Mouse (Mus musculus): ENCODE measurements around the gene Gm38392.
A peak's percentile ranks its signal among the peaks of the same experiment; 100 is the strongest.
"Not testable (repeated sequence)": the region's sequence is repeated elsewhere in the genome, so short reads cannot be mapped to it uniquely, and the experiment has no call there.

Gene Gm38392

GRCm38 (mm10) chr3:88287110-88287509 lies at the start of gene Gm38392:
Gene Gm38392, minus strand, starts transcription at chr3:88287210.
- DNase-seq = no peak

GRCm38 (mm10) chr3:88336058-88337013 lies 49.3 kb upstream of the Gm38392 start, which contains the start of the genes Tmem79 and Smg5:
Gene Tmem79, minus strand, starts transcription at chr3:88336148.
Gene Smg5, plus strand, starts transcription at chr3:88336260.
- DNase-seq = peak; percentile 97

- DNase-seq = no peak
These were observed 48.5 kb upstream of the Gm38392 start for GRCm38 (mm10) chr3:88335436-88336053.

- no peak for DNase-seq
These were observed 48.0 kb upstream of the Gm38392 start for GRCm38 (mm10) chr3:88334902-88335435.

GRCm38 (mm10) chr3:88334029-88334658 lies 47.1 kb upstream of the Gm38392 start:
- DNase-seq = no peak

GRCm38 (mm10) chr3:88331282-88331681 lies 44.3 kb upstream of the Gm38392 start:
- DNase-seq = peak; percentile 41

GRCm38 (mm10) chr3:88328956-88329355 lies 41.9 kb upstream of the Gm38392 start:
- no peak for DNase-seq

GRCm38 (mm10) chr3:88324951-88325405 lies 38.0 kb upstream of the Gm38392 start, which contains the start of gene Glmp:
Gene Glmp, plus strand, starts transcription at chr3:88325023.
- peak; percentile 61 for DNase-seq

GRCm38 (mm10) chr3:88299172-88299571 lies 12.2 kb upstream of the Gm38392 start:
- DNase-seq = no peak

- DNase-seq = no peak
These were observed 10.4 kb upstream of the Gm38392 start for GRCm38 (mm10) chr3:88297321-88297851.

GRCm38 (mm10) chr3:88296561-88297318 lies 9.7 kb upstream of the Gm38392 start, which contains the start of the genes Tsacc and Cct3:
Gene Tsacc, minus strand, starts transcription at chr3:88296999.
Gene Cct3, plus strand, starts transcription at chr3:88297116.
- DNase-seq = peak; percentile 96

- no peak for DNase-seq
These were observed 9.1 kb upstream of the Gm38392 start for GRCm38 (mm10) chr3:88296110-88296560.

GRCm38 (mm10) chr3:88295272-88295671 lies 8.3 kb upstream of the Gm38392 start:
- DNase-seq = not testable (repeated sequence)

- no peak for DNase-seq
These were observed 5.0 kb upstream of the Gm38392 start for GRCm38 (mm10) chr3:88291970-88292369.

GRCm38 (mm10) chr3:88288133-88288713 lies 1.2 kb upstream of the Gm38392 start:
- DNase-seq = not testable (repeated sequence)

- not testable (repeated sequence) for DNase-seq
These were observed 1.5 kb downstream of the Gm38392 start for GRCm38 (mm10) chr3:88285565-88285895.

GRCm38 (mm10) chr3:88284815-88285564 lies 2.0 kb downstream of the Gm38392 start:
- not testable (repeated sequence) for DNase-seq

GRCm38 (mm10) chr3:88281141-88281916 lies 5.7 kb downstream of the Gm38392 start:
- DNase-seq = not testable (repeated sequence)

- DNase-seq = no peak
These were observed 7.0 kb downstream of the Gm38392 start for GRCm38 (mm10) chr3:88280035-88280434.
